In genomic region chr9:60329911-60330310, GRCm38 (mm10) we compare ENCODE assay signal across 20 mouse cellular contexts.
DNase-seq lines count a peak whose midpoint lies in the region; ATAC-seq lines count a peak whose summit lies in the region.
"Had no signal": no experiment of that assay in that cellular context is flagged by ENCODE, and none has a peak within 500 bp of the region (broad histone marks: within the 10 kb centered on the region; RNA-seq: fewer than 3 reads in every experiment).

No protein-coding gene starts in this region.

- no peak for DNase-seq in forebrain, embryonic 10.5 days (ENCODE audit: extremely low spot score, low spot score)
- DNase-seq in layer of hippocampus, postnatal 10 days (ENCODE audit: low spot score in 2 of 2) = peak; percentile 27 to 42
- DNase-seq in layer of hippocampus, adult 9-10 months (ENCODE audit: low spot score) = no peak
- DNase-seq in lung, postnatal 36 days = no peak
- DNase-seq in kidney, postnatal 10 days = no peak
- DNase-seq: adrenal gland, adult 2 months; adrenal gland, postnatal 25 days; cerebellum, adult 11-12 months; cerebellum, adult 9-11 months; embryo, embryonic 11 days; gastrocnemius, adult 2 months; gastrocnemius, postnatal 25 days; heart, postnatal 36 days had no signal

- H3K9ac ChIP-seq in forebrain, embryonic 15.5 days (replicated peaks) = no peak overlapping the region
- H3K9ac ChIP-seq in lung, embryonic 16.5 days (ENCODE audit: low read length) = no peak overlapping the region
- H3K9ac ChIP-seq: embryonic facial prominence, embryonic 15.5 days; heart, embryonic 13.5 days; hindbrain, embryonic 15.5 days had no signal

- no peaks in the 10 kb centered on the region for H3K36me3 ChIP-seq in forebrain, embryonic 15.5 days
- H3K36me3 ChIP-seq in forebrain, embryonic 10.5 days (replicated peaks) = no peaks in the 10 kb centered on the region
- H3K36me3 ChIP-seq in lung, embryonic 16.5 days (ENCODE audit: control insufficient read depth, insufficient read depth, low read length) = no peaks in the 10 kb centered on the region
- H3K36me3 ChIP-seq: embryonic facial prominence, embryonic 15.5 days; heart, embryonic 13.5 days; hindbrain, embryonic 15.5 days had no signal

- H3K4me3 ChIP-seq in forebrain, embryonic 15.5 days = no peak overlapping the region
- H3K4me3 ChIP-seq in forebrain, embryonic 10.5 days = no peak overlapping the region
- no peak overlapping the region for H3K4me3 ChIP-seq in lung, embryonic 16.5 days (ENCODE audit: low read length)
- H3K4me3 ChIP-seq: embryonic facial prominence, embryonic 15.5 days; erythroblast, embryonic 14.5 days; gastrocnemius, adult 2 months; heart, embryonic 13.5 days; hindbrain, embryonic 15.5 days had no signal

- ATAC-seq in forebrain, embryonic 15.5 days (replicated peaks) = 0 out of 2 replicates have a peak, but pooled peaks have one; percentile 48
- ATAC-seq in lung, embryonic 16.5 days (ENCODE audit: low read depth) = peak; percentile 43; the same call in 1 of the 2 replicates
- ATAC-seq: intestine, embryonic 16.5 days had no signal

- WGBS in forebrain, embryonic 15.5 days = 71% methylated on average over 4 of the region's 4 CpGs
- 83% methylated on average over 4 of the region's 4 CpGs for WGBS in forebrain, embryonic 10.5 days
- 51% methylated on average over 4 of the region's 4 CpGs for WGBS in lung, embryonic 16.5 days

- H3K4me2 ChIP-seq in forebrain, embryonic 15.5 days (replicated peaks) = no peak overlapping the region
- H3K4me2 ChIP-seq in lung, embryonic 16.5 days (ENCODE audit: low read depth, low read length) = no peak overlapping the region
- H3K4me2 ChIP-seq: embryonic facial prominence, embryonic 15.5 days; heart, embryonic 13.5 days; hindbrain, embryonic 15.5 days had no signal

- H3K27me3 ChIP-seq in forebrain, embryonic 15.5 days = no peaks in the 10 kb centered on the region
- no peaks in the 10 kb centered on the region for H3K27me3 ChIP-seq in forebrain, embryonic 10.5 days (ENCODE audit: poor library complexity, severe bottlenecking)
- H3K27me3 ChIP-seq in lung, embryonic 16.5 days (ENCODE audit: control insufficient read depth, insufficient read depth, low read depth, low read length) = no peaks in the 10 kb centered on the region
- H3K27me3 ChIP-seq: hindbrain, embryonic 15.5 days had no signal

- H3K9me3 ChIP-seq in forebrain, embryonic 15.5 days = no peaks in the 10 kb centered on the region
- H3K9me3 ChIP-seq in forebrain, embryonic 10.5 days = no peaks in the 10 kb centered on the region
- H3K9me3 ChIP-seq in lung, embryonic 16.5 days (ENCODE audit: control insufficient read depth, low read length) = no peaks in the 10 kb centered on the region
- H3K9me3 ChIP-seq: embryonic facial prominence, embryonic 15.5 days; heart, embryonic 13.5 days; hindbrain, embryonic 15.5 days had no signal

- H3K4me1 ChIP-seq in forebrain, embryonic 15.5 days = no peaks in the 10 kb centered on the region
- H3K4me1 ChIP-seq in forebrain, embryonic 10.5 days = no peaks in the 10 kb centered on the region
- H3K4me1 ChIP-seq in lung, embryonic 16.5 days (replicated peaks; ENCODE audit: control insufficient read depth, insufficient read depth, low read length) = no peaks in the 10 kb centered on the region
- H3K4me1 ChIP-seq: embryonic facial prominence, embryonic 15.5 days; hindbrain, embryonic 15.5 days had no signal

- no peak overlapping the region for H3K27ac ChIP-seq in forebrain, embryonic 15.5 days (replicated peaks)
- H3K27ac ChIP-seq in forebrain, embryonic 10.5 days = no peak overlapping the region
- no peak overlapping the region for H3K27ac ChIP-seq in lung, embryonic 16.5 days (ENCODE audit: low read length)
- H3K27ac ChIP-seq: embryonic facial prominence, embryonic 15.5 days; gastrocnemius, adult 2 months; heart, embryonic 13.5 days; hindbrain, embryonic 15.5 days had no signal

Comparison
In these comparisons a context has a peak if more than half of its experiments do, and no peak if none do; other contexts are left out.
1. DNase-seq: peak in layer of hippocampus, postnatal 10 days (2 of 2); none in forebrain, embryonic 10.5 days (single experiment), layer of hippocampus, adult 9-10 months (single experiment), lung, postnatal 36 days (single experiment) and kidney, postnatal 10 days (single experiment).